Mouse (Mus musculus) brain, embryonic 14.5 days (tissue): ENCODE data around the gene Nup214.

ENCODE experiments used
- CTCF ChIP-seq: fragments of 200-500 bp; IDR thresholded peaks from 2 replicates; pipeline ENCODE4 v1.5.1; 2012; ENCODE audit warnings: inconsistent platforms, mild to moderate bottlenecking, moderate library complexity, borderline replicate concordance; ENCODE audit not compliant: insufficient read depth, insufficient read length; ENCODE audit errors: extremely low read depth
- POLR2A ChIP-seq: fragments of 200-500 bp; IDR thresholded peaks from 2 replicates; pipeline ENCODE4 v1.6.1; 2012; ENCODE audit warnings: mild to moderate bottlenecking, inconsistent platforms, borderline replicate concordance; ENCODE audit not compliant: poor library complexity, insufficient read depth, insufficient read length, severe bottlenecking; ENCODE audit errors: extremely low read depth

GRCm38 (mm10) chr2:32059613-32060012 is 85.4 kb downstream of the Nup214 start:
- TF ChIP-seq POLR2A (no peak), CTCF (no peak)
